Mouse (Mus musculus): Measurements from ENCODE around the gene Agbl1. TPM values are rescaled to one million over a fixed set of nuclear protein-coding genes. Genes with fewer than 3 reads are reported as not detected.
"Not testable (repeated sequence)": the region's sequence is repeated elsewhere in the genome, so short reads cannot be mapped to it uniquely, and the experiment has no call there.

The Agbl1 gene
- total and polyA plus RNA-seq, 3 experiments: 0.08 to 0.21 (median 0.11) TPM

DNA sequence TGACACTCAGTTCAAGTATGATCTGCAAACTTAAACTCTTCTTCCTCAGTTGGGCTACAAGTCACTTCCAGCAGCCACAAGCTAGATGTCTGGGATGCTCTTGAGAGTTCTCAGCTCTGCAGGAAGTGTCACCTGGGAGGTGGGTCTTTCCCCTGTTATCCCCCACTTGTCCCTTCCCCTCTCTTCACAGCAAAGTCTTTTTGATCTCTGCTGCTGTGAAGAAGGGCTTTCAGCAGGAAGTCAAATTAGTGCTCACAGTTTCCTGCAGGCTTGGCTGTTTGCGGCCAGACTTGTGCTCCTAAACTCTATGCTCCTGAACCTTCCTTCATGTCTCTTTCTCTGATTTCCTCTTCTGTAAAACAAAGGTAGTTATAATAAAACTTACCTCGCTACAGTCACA is 806 bp upstream of the Agbl1 start:
- intact Hi-C loops (cut with DNase I): no loop called here
- no peak for TF ChIP-seq POLR2A (IDR thresholded peaks at IDR 0.05; ENCODE audit: insufficient read depth, low read depth, low read length)
- no peak for TF ChIP-seq EP300 (IDR thresholded peaks at IDR 0.05; ENCODE audit: insufficient read depth, low read depth, low read length)
- TF ChIP-seq CTCF (IDR thresholded peaks at IDR 0.05): no peak
- no peak overlapping the region for H3K27ac ChIP-seq
- H3K27me3 ChIP-seq (ENCODE audit: control insufficient read depth, insufficient read depth, low read length): no peaks in the 10 kb centered on the region
- no peaks in the 10 kb centered on the region for H3K79me2 ChIP-seq (replicated peaks; ENCODE audit: control insufficient read depth, insufficient read depth, low read length)
- 17% methylated on average over 2 of the region's 2 CpGs for WGBS
- H3K36me3 ChIP-seq (ENCODE audit: control insufficient read depth, insufficient read depth, low read length): no peaks in the 10 kb centered on the region
- H3K9ac ChIP-seq (ENCODE audit: low read depth, low read length): no peak overlapping the region
- no peak for DNase-seq
- H3K4me1 ChIP-seq (ENCODE audit: control insufficient read depth, insufficient read depth, low read length): no peaks in the 10 kb centered on the region
- no peak overlapping the region for H3K4me3 ChIP-seq

DNA sequence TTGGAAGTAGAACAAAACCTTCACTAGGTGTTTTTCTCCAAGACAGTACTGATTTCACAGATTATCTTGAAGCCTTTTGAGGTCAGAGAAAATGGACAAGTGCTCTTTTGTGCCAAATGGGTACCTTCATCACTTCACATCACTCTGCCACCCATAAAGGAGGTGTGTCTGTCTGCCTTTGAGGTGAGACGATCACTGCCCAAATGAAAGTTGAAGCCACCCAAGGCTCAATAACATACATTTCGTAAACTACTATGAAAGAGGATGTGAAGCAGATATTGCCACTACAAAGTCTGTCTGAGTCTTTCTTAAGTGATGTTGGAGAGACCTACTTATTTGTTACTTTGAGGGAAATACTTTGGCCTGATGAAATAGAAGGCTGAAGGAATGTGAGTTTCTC is 4.6 kb downstream of the Agbl1 start:
- H3K27me3 ChIP-seq (ENCODE audit: control insufficient read depth, insufficient read depth, low read length): no peaks in the 10 kb centered on the region
- TF ChIP-seq CTCF (IDR thresholded peaks at IDR 0.05) (no peak), EP300 (IDR thresholded peaks at IDR 0.05; ENCODE audit: insufficient read depth, low read depth, low read length) (no peak), POLR2A (IDR thresholded peaks at IDR 0.05; ENCODE audit: insufficient read depth, low read depth, low read length) (no peak)
- H3K27ac ChIP-seq: no peak overlapping the region
- no peaks in the 10 kb centered on the region for H3K4me1 ChIP-seq (ENCODE audit: control insufficient read depth, insufficient read depth, low read length)
- H3K36me3 ChIP-seq (ENCODE audit: control insufficient read depth, insufficient read depth, low read length): no peaks in the 10 kb centered on the region
- no peaks in the 10 kb centered on the region for H3K79me2 ChIP-seq (replicated peaks; ENCODE audit: control insufficient read depth, insufficient read depth, low read length)
- intact Hi-C loops (cut with DNase I): no loop called here
- no peak for DNase-seq
- 81% methylated on average over 2 of the region's 2 CpGs for WGBS
- no peak overlapping the region for H3K9ac ChIP-seq (ENCODE audit: low read depth, low read length)
- H3K4me3 ChIP-seq: no peak overlapping the region

GRCm38 (mm10) chr7:76237497-76237896 is 7.8 kb downstream of the Agbl1 start:
- 67% methylated on average over 4 of the region's 4 CpGs for WGBS
- no peaks in the 10 kb centered on the region for H3K4me1 ChIP-seq (ENCODE audit: control insufficient read depth, insufficient read depth, low read length)
- no peak overlapping the region for H3K4me3 ChIP-seq

DNA sequence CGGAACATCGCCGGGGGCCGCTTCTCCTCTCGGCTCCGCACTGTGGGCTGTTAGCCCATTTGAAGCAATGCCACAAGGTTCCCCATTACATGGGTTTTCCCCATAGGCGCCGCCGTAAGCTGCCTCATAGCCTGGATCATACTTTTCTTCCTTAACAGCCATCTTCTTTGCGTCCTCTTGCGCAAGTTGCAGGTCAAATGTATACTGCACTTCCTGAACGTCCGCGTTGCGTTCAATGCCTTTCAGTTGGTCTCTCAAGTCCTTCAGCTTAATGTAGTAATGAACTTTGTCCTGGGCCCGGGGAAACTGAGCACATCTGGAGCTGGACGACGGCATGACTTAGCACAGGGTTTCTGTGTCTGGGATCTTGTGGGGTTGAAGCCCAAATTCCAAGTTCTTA is 15.2 kb downstream of the Agbl1 start:
- H3K36me3 ChIP-seq (ENCODE audit: control insufficient read depth, insufficient read depth, low read length); H3K4me1 ChIP-seq (ENCODE audit: control insufficient read depth, insufficient read depth, low read length); H3K4me3 ChIP-seq; H3K27ac ChIP-seq; intact Hi-C loops (cut with DNase I); DNase-seq; H3K79me2 ChIP-seq (replicated peaks; ENCODE audit: control insufficient read depth, insufficient read depth, low read length); H3K9ac ChIP-seq (ENCODE audit: low read depth, low read length); H3K27me3 ChIP-seq (ENCODE audit: control insufficient read depth, insufficient read depth, low read length): not testable (repeated sequence)
- 93% methylated on average over 18 of the region's 18 CpGs for WGBS

More at GRCm38 (mm10) chr7:76237497-76237896, 7.8 kb downstream of the Agbl1 start:
- DNase-seq: no peak
- intact Hi-C loops (cut with DNase I): no loop called here
- Histone ChIP-seq H3K79me2 (replicated peaks; ENCODE audit: control insufficient read depth, insufficient read depth, low read length) (no peaks in the 10 kb centered on the region), H3K9ac (ENCODE audit: low read depth, low read length) (no peak overlapping the region), H3K27ac (no peak overlapping the region), H3K36me3 (ENCODE audit: control insufficient read depth, insufficient read depth, low read length) (no peaks in the 10 kb centered on the region), H3K27me3 (ENCODE audit: control insufficient read depth, insufficient read depth, low read length) (no peaks in the 10 kb centered on the region)
- TF ChIP-seq POLR2A (IDR thresholded peaks at IDR 0.05; ENCODE audit: insufficient read depth, low read depth, low read length) (no peak), EP300 (IDR thresholded peaks at IDR 0.05; ENCODE audit: insufficient read depth, low read depth, low read length) (no peak), CTCF (IDR thresholded peaks at IDR 0.05) (no peak)

DNA sequence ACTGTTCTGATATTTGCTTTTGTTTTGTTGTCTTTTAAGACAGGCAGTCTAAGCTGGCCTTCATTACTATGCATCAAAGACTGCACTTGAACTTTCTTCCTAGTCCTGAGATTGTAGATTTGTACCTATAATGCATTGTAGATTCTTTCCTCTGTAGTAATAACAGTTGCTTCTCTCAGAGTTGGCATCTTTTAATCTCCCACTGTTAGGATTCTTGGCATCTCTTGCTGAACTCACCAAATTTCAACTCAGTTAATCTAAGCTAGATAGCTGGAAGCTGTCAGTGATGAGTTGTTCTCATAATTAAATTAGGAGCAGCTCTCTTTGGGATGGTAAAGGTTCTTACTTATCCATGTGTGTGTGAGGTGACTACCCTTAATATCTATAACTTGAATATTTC is 45.4 kb downstream of the Agbl1 start:
- intact Hi-C loops (cut with DNase I): no loop called here
- TF ChIP-seq POLR2A (IDR thresholded peaks at IDR 0.05; ENCODE audit: insufficient read depth, low read depth, low read length) (no peak), EP300 (IDR thresholded peaks at IDR 0.05; ENCODE audit: insufficient read depth, low read depth, low read length) (no peak)
- no peaks in the 10 kb centered on the region for H3K4me1 ChIP-seq (ENCODE audit: control insufficient read depth, insufficient read depth, low read length)
- DNase-seq: no peak
- H3K36me3 ChIP-seq (ENCODE audit: control insufficient read depth, insufficient read depth, low read length): no peaks in the 10 kb centered on the region
- no peaks in the 10 kb centered on the region for H3K27me3 ChIP-seq (ENCODE audit: control insufficient read depth, insufficient read depth, low read length)
- H3K9ac ChIP-seq (ENCODE audit: low read depth, low read length): no peak overlapping the region
- no peak overlapping the region for H3K4me3 ChIP-seq
- H3K79me2 ChIP-seq (replicated peaks; ENCODE audit: control insufficient read depth, insufficient read depth, low read length): no peaks in the 10 kb centered on the region
- no peak overlapping the region for H3K27ac ChIP-seq

DNA sequence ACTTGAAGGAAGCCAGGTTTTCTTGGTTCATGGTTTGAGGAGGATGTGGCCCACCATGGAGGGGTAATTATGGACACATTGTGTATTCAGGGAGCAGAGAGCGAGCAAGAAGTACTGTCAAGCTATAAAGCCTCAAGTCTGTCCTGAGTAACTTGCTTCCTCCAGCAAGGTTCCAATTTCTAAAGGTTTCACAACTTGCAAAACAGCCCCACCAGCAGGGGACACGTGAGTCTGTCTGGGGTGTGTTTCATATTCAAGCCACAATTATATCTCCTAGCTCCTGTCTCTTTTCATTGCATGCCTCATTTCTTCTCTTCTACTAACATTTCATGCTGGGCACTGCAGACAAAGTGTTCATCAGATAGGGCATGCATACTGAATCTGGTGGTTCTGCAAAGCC is 53.1 kb downstream of the Agbl1 start:
- no peaks in the 10 kb centered on the region for H3K4me1 ChIP-seq (ENCODE audit: control insufficient read depth, insufficient read depth, low read length)
- WGBS: 60% methylated on average over 2 of the region's 2 CpGs
- H3K79me2 ChIP-seq (replicated peaks; ENCODE audit: control insufficient read depth, insufficient read depth, low read length): no peaks in the 10 kb centered on the region
- intact Hi-C loops (cut with DNase I): no loop called here
- H3K9ac ChIP-seq (ENCODE audit: low read depth, low read length): no peak overlapping the region
- DNase-seq: no peak
- no peak overlapping the region for H3K27ac ChIP-seq
- no peak for TF ChIP-seq CTCF (IDR thresholded peaks at IDR 0.05)
- TF ChIP-seq POLR2A (IDR thresholded peaks at IDR 0.05; ENCODE audit: insufficient read depth, low read depth, low read length): no peak
- no peak for TF ChIP-seq EP300 (IDR thresholded peaks at IDR 0.05; ENCODE audit: insufficient read depth, low read depth, low read length)
- no peaks in the 10 kb centered on the region for H3K36me3 ChIP-seq (ENCODE audit: control insufficient read depth, insufficient read depth, low read length)
- H3K4me3 ChIP-seq: no peak overlapping the region
- H3K27me3 ChIP-seq (ENCODE audit: control insufficient read depth, insufficient read depth, low read length): no peaks in the 10 kb centered on the region

GRCm38 (mm10) chr7:76287531-76287930 is 57.8 kb downstream of the Agbl1 start:
- WGBS: 80% methylated on average over 3 of the region's 3 CpGs
- Histone ChIP-seq H3K9ac (ENCODE audit: low read depth, low read length) (no peak overlapping the region), H3K79me2 (replicated peaks; ENCODE audit: control insufficient read depth, insufficient read depth, low read length) (no peaks in the 10 kb centered on the region), H3K27me3 (ENCODE audit: control insufficient read depth, insufficient read depth, low read length) (no peaks in the 10 kb centered on the region), H3K36me3 (ENCODE audit: control insufficient read depth, insufficient read depth, low read length) (no peaks in the 10 kb centered on the region), H3K4me1 (ENCODE audit: control insufficient read depth, insufficient read depth, low read length) (no peaks in the 10 kb centered on the region), H3K4me3 (no peak overlapping the region), H3K27ac (no peak overlapping the region)
- DNase-seq: no peak
- intact Hi-C loops (cut with DNase I): no loop called here
- TF ChIP-seq EP300 (IDR thresholded peaks at IDR 0.05; ENCODE audit: insufficient read depth, low read depth, low read length) (no peak), CTCF (IDR thresholded peaks at IDR 0.05) (peak; percentile 27)
